Mouse (Mus musculus): ENCODE measurements at regions not wholly inside any gene's neighbourhood (a gene's known extent, or its start where the extent isn't known, plus 50 kb on each side); places are given as distances from the start of the nearest gene placed in this dataset.

DNA sequence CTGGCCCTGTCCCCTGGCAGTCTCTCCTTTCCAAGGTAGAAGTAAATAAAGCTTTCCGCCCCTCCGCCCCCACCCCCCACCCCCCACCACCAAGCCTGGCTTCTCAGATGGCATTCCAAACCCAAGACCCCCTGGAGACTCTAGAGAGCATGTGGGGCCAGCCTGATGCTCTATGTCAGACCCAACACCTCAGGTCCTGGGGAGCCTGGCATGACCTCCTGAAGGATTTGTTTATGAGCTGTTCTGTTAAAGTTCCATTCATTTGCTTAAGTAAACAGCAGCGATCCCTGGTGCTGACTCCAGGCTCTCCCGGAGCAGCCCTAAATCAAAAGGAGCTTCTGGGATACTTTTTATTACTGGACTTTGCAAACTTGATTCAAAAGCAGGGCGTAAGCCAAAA lies 137.3 kb upstream of the Hs3st3a1 start:
- TF ChIP-seq CTCF (IDR thresholded peaks at IDR 0.05) = no peak
- POLR2A ChIA-PET = interaction anchor here (1.5 kb wide), 1 partner anchor 10 kb away, joined by 5 read pairs; no protein-coding TSS in a partner anchor
- ATAC-seq (no peak), DNase-seq (ENCODE audit: low read depth, low spot score) (no peak)
- in situ Hi-C loops (cut with MboI; ENCODE audit: low pct_unique_long_range_greater_than_20kb) = no loop called here
- H3K27me3 ChIP-seq = peaks cover 4% of the 10 kb centered on the region
- CTCF ChIA-PET = interaction anchor here (0.8 kb wide), 1 partner anchor 11 kb away, joined by 3 read pairs; no protein-coding TSS in a partner anchor

DNA sequence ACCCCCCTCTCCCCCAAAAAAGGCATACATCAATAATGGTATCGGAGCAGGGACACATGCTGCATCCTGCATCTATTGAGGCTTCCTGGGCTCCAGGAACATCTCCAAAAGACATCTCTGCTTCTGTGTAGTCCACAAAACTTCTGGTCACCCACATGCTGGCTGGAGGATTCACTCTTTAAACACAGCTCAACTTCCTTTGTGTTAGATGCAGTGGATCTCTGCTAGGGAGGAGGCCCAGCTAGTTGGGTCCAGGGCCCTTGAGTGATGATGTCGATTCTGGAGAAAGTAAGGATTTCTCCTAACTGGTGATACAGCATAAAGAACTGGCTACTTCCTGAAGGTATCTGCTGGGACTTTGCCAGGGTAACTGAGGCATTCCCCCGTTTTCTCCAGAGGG lies 146.9 kb upstream of the Hs3st3a1 start:
- no peak for TF ChIP-seq CTCF (IDR thresholded peaks at IDR 0.05)
- CTCF ChIA-PET = no interaction called here
- DNase-seq (ENCODE audit: low read depth, low spot score) (no peak), ATAC-seq (no peak)
- in situ Hi-C loops (cut with MboI; ENCODE audit: low pct_unique_long_range_greater_than_20kb) = no loop called here
- peaks cover 15% of the 10 kb centered on the region for H3K27me3 ChIP-seq
- POLR2A ChIA-PET = no interaction called here

GRCm38 (mm10) chr11:64287499-64287898 lies 147.6 kb upstream of the Hs3st3a1 start:
- DNase-seq (ENCODE audit: low read depth, low spot score) (no peak), ATAC-seq (no peak)
- peaks cover 19% of the 10 kb centered on the region for H3K27me3 ChIP-seq
- in situ Hi-C loops (cut with MboI; ENCODE audit: low pct_unique_long_range_greater_than_20kb) = no loop called here
- no peak for TF ChIP-seq CTCF (IDR thresholded peaks at IDR 0.05)
- ChIA-PET POLR2A (no interaction called here), CTCF (no interaction called here)

DNA sequence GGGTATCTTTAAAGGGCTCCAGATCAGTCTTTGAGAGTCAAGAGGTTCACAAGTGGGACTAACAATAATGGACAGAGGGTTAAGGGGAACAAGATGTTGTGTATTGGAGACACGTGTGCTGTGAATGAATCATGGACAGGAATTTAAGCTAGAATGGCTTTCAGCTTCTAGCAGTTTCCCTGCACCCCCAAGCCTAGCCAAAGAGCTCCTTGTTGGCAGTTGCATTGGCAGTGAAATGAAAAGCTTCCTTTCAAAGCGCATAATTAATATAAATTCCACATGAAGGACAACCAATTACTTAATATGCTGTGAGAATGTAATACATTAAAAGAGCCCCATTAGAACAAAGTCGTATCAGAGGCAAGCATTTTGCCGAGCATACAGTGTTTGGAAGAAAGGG lies 153.4 kb upstream of the Hs3st3a1 start:
- no peak for DNase-seq (ENCODE audit: low read depth, low spot score)
- ATAC-seq = no peak
- in situ Hi-C loops (cut with MboI; ENCODE audit: low pct_unique_long_range_greater_than_20kb) = no loop called here
- CTCF ChIA-PET = no interaction called here
- peaks cover 5% of the 10 kb centered on the region for H3K27me3 ChIP-seq
- POLR2A ChIA-PET = no interaction called here
- no peak for TF ChIP-seq CTCF (IDR thresholded peaks at IDR 0.05)

- POLR2A ChIA-PET = no interaction called here
- ATAC-seq = no peak
- in situ Hi-C loops (cut with MboI; ENCODE audit: low pct_unique_long_range_greater_than_20kb) = no loop called here
- H3K27me3 ChIP-seq = peaks cover 10% of the 10 kb centered on the region
- CTCF ChIA-PET = no interaction called here
- TF ChIP-seq CTCF (IDR thresholded peaks at IDR 0.05) = no peak
- no peak for DNase-seq (ENCODE audit: low read depth, low spot score)
Observed at GRCm38 (mm10) chr11:64278259-64279003, 156.7 kb upstream of the Hs3st3a1 start.

DNA sequence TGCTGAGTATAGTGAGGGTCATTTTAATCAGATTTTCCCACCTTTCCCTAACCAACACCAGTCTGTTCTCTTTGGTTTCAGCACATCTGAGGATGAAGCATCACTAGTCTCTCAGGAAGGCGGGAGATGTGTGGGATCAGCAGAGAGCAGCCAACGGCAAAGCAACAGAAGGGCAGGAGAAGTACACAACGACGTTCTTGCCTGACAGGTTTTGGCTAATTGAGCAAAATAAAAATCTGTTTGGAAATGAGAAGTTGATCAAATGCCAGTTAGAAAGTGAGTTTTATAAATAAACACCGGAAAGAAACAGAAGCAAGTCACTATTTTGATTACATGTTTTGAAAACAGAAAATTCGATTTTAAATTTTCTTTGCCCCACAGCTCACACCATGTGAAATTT lies 161.4 kb upstream of the Hs3st3a1 start:
- no peak for TF ChIP-seq CTCF (IDR thresholded peaks at IDR 0.05)
- ATAC-seq = no peak
- in situ Hi-C loops (cut with MboI; ENCODE audit: low pct_unique_long_range_greater_than_20kb) = no loop called here
- DNase-seq (ENCODE audit: low read depth, low spot score) = no peak
- peaks cover 5% of the 10 kb centered on the region for H3K27me3 ChIP-seq
- POLR2A ChIA-PET = no interaction called here
- CTCF ChIA-PET = no interaction called here

DNA sequence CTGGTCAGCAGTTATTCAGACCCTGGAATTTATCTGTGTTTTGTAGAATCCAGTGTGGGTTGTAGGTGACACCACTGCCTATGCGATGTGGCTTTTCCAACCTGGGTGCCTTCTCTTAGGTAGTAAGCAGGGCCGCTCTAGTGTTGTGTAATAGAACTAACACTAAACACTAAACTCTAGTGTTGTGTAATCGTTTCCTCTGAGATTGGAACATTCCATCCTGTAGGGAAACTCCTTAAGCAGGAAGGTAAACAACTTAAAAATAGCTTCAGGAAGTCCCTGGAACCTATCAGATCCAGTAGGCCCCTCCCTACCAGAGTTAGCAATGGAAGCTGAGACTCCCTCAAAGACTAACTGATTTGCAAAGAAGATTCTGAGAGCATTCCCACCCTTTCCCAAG lies 161.9 kb upstream of the Hs3st3a1 start:
- POLR2A ChIA-PET = no interaction called here
- ATAC-seq = no peak
- CTCF ChIA-PET = no interaction called here
- H3K27me3 ChIP-seq = peaks cover 5% of the 10 kb centered on the region
- in situ Hi-C loops (cut with MboI; ENCODE audit: low pct_unique_long_range_greater_than_20kb) = no loop called here
- no peak for TF ChIP-seq CTCF (IDR thresholded peaks at IDR 0.05)
- DNase-seq (ENCODE audit: low read depth, low spot score) = no peak

DNA sequence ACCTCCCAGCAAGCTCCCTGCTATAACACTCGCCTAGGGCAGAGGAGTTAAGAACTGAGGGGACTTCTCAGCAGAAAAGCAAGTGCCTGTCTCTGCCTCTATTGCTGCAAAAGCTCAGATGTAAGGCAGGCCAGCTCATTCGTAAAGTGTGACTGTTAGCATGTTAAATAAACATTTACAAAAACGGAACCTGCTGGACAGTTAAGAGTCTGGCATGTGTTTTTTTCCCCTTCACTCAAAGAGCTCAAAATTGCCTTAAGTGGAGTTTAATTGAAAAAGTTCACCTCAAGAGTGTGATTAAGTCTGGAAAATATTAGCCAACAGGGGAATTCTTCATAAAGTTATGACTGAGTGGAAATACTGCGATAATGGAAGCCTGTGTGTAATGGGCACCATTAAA lies 167.0 kb upstream of the Hs3st3a1 start:
- peaks cover 5% of the 10 kb centered on the region for H3K27me3 ChIP-seq
- ATAC-seq = no peak
- no peak for TF ChIP-seq CTCF (IDR thresholded peaks at IDR 0.05)
- CTCF ChIA-PET = no interaction called here
- DNase-seq (ENCODE audit: low read depth, low spot score) = no peak
- in situ Hi-C loops (cut with MboI; ENCODE audit: low pct_unique_long_range_greater_than_20kb) = no loop called here
- POLR2A ChIA-PET = no interaction called here

GRCm38 (mm10) chr11:64267547-64267946 lies 167.6 kb upstream of the Hs3st3a1 start:
- ATAC-seq (no peak), DNase-seq (ENCODE audit: low read depth, low spot score) (no peak)
- POLR2A ChIA-PET = no interaction called here
- peaks cover 5% of the 10 kb centered on the region for H3K27me3 ChIP-seq
- in situ Hi-C loops (cut with MboI; ENCODE audit: low pct_unique_long_range_greater_than_20kb) = no loop called here
- TF ChIP-seq CTCF (IDR thresholded peaks at IDR 0.05) = no peak
- CTCF ChIA-PET = no interaction called here

- H3K27me3 ChIP-seq = peaks cover 10% of the 10 kb centered on the region
- ATAC-seq = no peak
- no peak for TF ChIP-seq CTCF (IDR thresholded peaks at IDR 0.05)
- in situ Hi-C loops (cut with MboI; ENCODE audit: low pct_unique_long_range_greater_than_20kb) = no loop called here
- no peak for DNase-seq (ENCODE audit: low read depth, low spot score)
- CTCF ChIA-PET = no interaction called here
- POLR2A ChIA-PET = interaction anchor here (0.7 kb wide), 1 partner anchor 516 kb away, joined by 4 read pairs; no protein-coding TSS in a partner anchor
Observed at GRCm38 (mm10) chr11:64253517-64254385, 174.5 kb upstream of the Cox10 start.

GRCm38 (mm10) chr11:64236873-64237272 lies 157.6 kb upstream of the Cox10 start:
- DNase-seq (ENCODE audit: low read depth, low spot score) (no peak), ATAC-seq (no peak)
- H3K27me3 ChIP-seq = no peaks in the 10 kb centered on the region
- no peak for TF ChIP-seq CTCF (IDR thresholded peaks at IDR 0.05)
- in situ Hi-C loops (cut with MboI; ENCODE audit: low pct_unique_long_range_greater_than_20kb) = no loop called here
- ChIA-PET POLR2A (no interaction called here), CTCF (no interaction called here)

All from Patski (cell line).